Mouse (Mus musculus) MEL (cell line): Measurements from ENCODE around the gene 0610009B22Rik. TPM values are rescaled to one million over a fixed set of nuclear protein-coding genes. Genes with fewer than 3 reads are reported as not detected.

Experiments used
- DNase-seq: peaks from one replicate; pipeline ENCODE4 v3.0.0; 2011; ENCODE audit warnings: low read depth, low spot score
- H3K27ac ChIP-seq: 2 replicates; pipeline ENCODE4 v1.5.1; 2012; ENCODE audit warnings: low read depth, mild to moderate bottlenecking, control low read depth, low read length, moderate library complexity; ENCODE audit not compliant: control insufficient read depth
- H3K27me3 ChIP-seq, 2 experiments: fragments of 150-350 bp in 1 of 2; sonication (generic) in 1 of 2; 2 replicates each; pipeline ENCODE4 v1.6.1; 2012; ENCODE audit warnings: low read length in 2 of 2, mild to moderate bottlenecking in 2 of 2, improper control_type of control experiment in 1 of 2, moderate library complexity in 1 of 2; ENCODE audit not compliant: insufficient read depth in 2 of 2, control insufficient read depth in 1 of 2
- H3K36me3 ChIP-seq, 2 experiments: 2 replicates each; pipeline ENCODE4 v1.6.1; 2012 to 2014; ENCODE audit warnings: low read length in 2 of 2, improper control_type of control experiment in 1 of 2, inconsistent platforms in 1 of 2, mild to moderate bottlenecking in 1 of 2; ENCODE audit not compliant: insufficient read depth in 2 of 2, control insufficient read depth in 1 of 2
- H3K4me1 ChIP-seq, 2 experiments: fragments of 150-350 bp in 1 of 2; sonication (generic) in 1 of 2; 2 replicates each; pipeline ENCODE4 v1.6.1; 2012; ENCODE audit warnings: low read length in 2 of 2, improper control_type of control experiment in 1 of 2, mild to moderate bottlenecking in 1 of 2; ENCODE audit not compliant: insufficient read depth in 2 of 2, control insufficient read depth in 1 of 2
- H3K4me3 ChIP-seq, 2 experiments: fragments of 150-350 bp in 1 of 2; sonication (generic) in 1 of 2; 2 replicates each; pipeline ENCODE4 v1.5.1; 2012; ENCODE audit warnings: low read depth in 2 of 2, low read length in 2 of 2, mild to moderate bottlenecking in 2 of 2, moderate library complexity in 2 of 2, control low read depth in 1 of 2, improper control_type of control experiment in 1 of 2; ENCODE audit not compliant: control insufficient read depth in 1 of 2, insufficient read depth in 1 of 2
- H3K79me2 ChIP-seq: 2 replicates; pipeline ENCODE4 v1.6.1; 2012; ENCODE audit warnings: mild to moderate bottlenecking, low read length, moderate library complexity; ENCODE audit not compliant: control insufficient read depth, poor library complexity, insufficient read depth
- H3K9ac ChIP-seq: 2 replicates; pipeline ENCODE4 v1.6.1; 2012; ENCODE audit warnings: low read depth, mild to moderate bottlenecking, control low read depth, low read length, moderate library complexity; ENCODE audit not compliant: control insufficient read depth, poor library complexity, severe bottlenecking
- H3K9me3 ChIP-seq: fragments of 150-350 bp; sonication (generic); replicated peaks from 2 replicates; pipeline ENCODE4 v1.6.1; 2012; ENCODE audit warnings: mild to moderate bottlenecking, low read length, improper control_type of control experiment, moderate library complexity; ENCODE audit not compliant: insufficient read depth
- BHLHE40 ChIP-seq: IDR thresholded peaks from 2 replicates; pipeline ENCODE4 v1.6.1; 2012; ENCODE audit warnings: low read depth, mild to moderate bottlenecking, inconsistent platforms, low read length, improper control_type of control experiment, borderline replicate concordance
- CHD1 ChIP-seq: IDR thresholded peaks from 2 replicates; pipeline ENCODE4 v1.6.1; 2012; ENCODE audit warnings: low read depth, mild to moderate bottlenecking, inconsistent platforms, low read length, improper control_type of control experiment
- CHD2 ChIP-seq: IDR thresholded peaks from 2 replicates; pipeline ENCODE4 v1.6.1; 2011; ENCODE audit warnings: low read length, improper control_type of control experiment
- CTCF ChIP-seq, 3 experiments: IDR thresholded peaks in 2 of 3; conservative IDR thresholded peaks in 1 of 3; 2 replicates each; pipeline ENCODE4 v1.5.1; 2011 to 2012; ENCODE audit warnings: low read length in 3 of 3, low read depth in 2 of 3, mild to moderate bottlenecking in 2 of 3, improper control_type of control experiment in 1 of 3, inconsistent platforms in 1 of 3, mixed read lengths in 1 of 3, moderate library complexity in 1 of 3; ENCODE audit not compliant: control insufficient read depth in 1 of 3, insufficient read depth in 1 of 3, poor library complexity in 1 of 3, severe bottlenecking in 1 of 3
- E2F4 ChIP-seq: IDR thresholded peaks from 2 replicates; pipeline ENCODE4 v1.6.1; 2011; ENCODE audit warnings: low read depth, low read length, improper control_type of control experiment, borderline replicate concordance
- ELF1 ChIP-seq: IDR thresholded peaks from 2 replicates; pipeline ENCODE4 v1.6.1; 2014; ENCODE audit warnings: low read depth, mild to moderate bottlenecking, inconsistent platforms, low read length, improper control_type of control experiment, moderate library complexity
- EP300 ChIP-seq, 2 experiments: IDR thresholded peaks; 2 replicates each; pipeline ENCODE4 v1.6.1; 2011; ENCODE audit warnings: improper control_type of control experiment in 2 of 2, low read length in 2 of 2, low read depth in 1 of 2, mild to moderate bottlenecking in 1 of 2
- ETS1 ChIP-seq: IDR thresholded peaks from 2 replicates; pipeline ENCODE4 v1.6.1; 2012; ENCODE audit warnings: low read depth, mild to moderate bottlenecking, inconsistent platforms, low read length, improper control_type of control experiment, moderate library complexity
- GATA1 ChIP-seq: IDR thresholded peaks from 2 replicates; pipeline ENCODE4 v1.6.1; 2011; ENCODE audit warnings: low read depth, low read length, improper control_type of control experiment
- HCFC1 ChIP-seq: IDR thresholded peaks from 2 replicates; pipeline ENCODE4 v1.6.1; 2012; ENCODE audit warnings: low read depth, mild to moderate bottlenecking, inconsistent platforms, low read length, improper control_type of control experiment, moderate library complexity
- KAT2A ChIP-seq: conservative IDR thresholded peaks from 2 replicates; pipeline ENCODE4 v1.6.1; 2012; ENCODE audit warnings: low read depth, low read length, improper control_type of control experiment, inconsistent platforms
- MAFK ChIP-seq: IDR thresholded peaks from 2 replicates; pipeline ENCODE4 v1.6.1; 2011; ENCODE audit warnings: low read depth, mild to moderate bottlenecking, low read length, improper control_type of control experiment, borderline replicate concordance
- MAX ChIP-seq: IDR thresholded peaks from 2 replicates; pipeline ENCODE4 v1.6.1; 2011; ENCODE audit warnings: low read length, improper control_type of control experiment
- MAZ ChIP-seq: IDR thresholded peaks from 2 replicates; pipeline ENCODE4 v1.6.1; 2012; ENCODE audit warnings: low read depth, mild to moderate bottlenecking, inconsistent platforms, low read length, improper control_type of control experiment
- NELFE ChIP-seq: IDR thresholded peaks from 2 replicates; pipeline ENCODE4 v1.6.1; 2011; ENCODE audit warnings: low read depth, low read length, improper control_type of control experiment
- NRF1 ChIP-seq: IDR thresholded peaks from 2 replicates; pipeline ENCODE4 v1.6.1; 2014; ENCODE audit warnings: low read depth, mild to moderate bottlenecking, inconsistent platforms, low read length, improper control_type of control experiment, moderate library complexity; ENCODE audit not compliant: poor library complexity, insufficient read depth, severe bottlenecking
- POLR2A ChIP-seq, 2 experiments: IDR thresholded peaks; 2 replicates each; pipeline ENCODE4 v1.6.1; 2011 to 2012; ENCODE audit warnings: low read length in 2 of 2, mild to moderate bottlenecking in 2 of 2, control low read depth in 1 of 2, improper control_type of control experiment in 1 of 2, low read depth in 1 of 2, moderate library complexity in 1 of 2; ENCODE audit not compliant: control insufficient read depth in 1 of 2, insufficient read depth in 1 of 2, poor library complexity in 1 of 2
- POLR2AphosphoS2 ChIP-seq: IDR thresholded peaks from 2 replicates; pipeline ENCODE4 v1.6.1; 2011; ENCODE audit warnings: low read length, improper control_type of control experiment
- POLR2AphosphoS5 ChIP-seq: IDR thresholded peaks from 2 replicates; pipeline ENCODE4 v1.6.1; 2012; ENCODE audit warnings: low read depth, borderline replicate concordance, mild to moderate bottlenecking, inconsistent platforms, low read length, moderate library complexity, mixed read lengths
- RAD21 ChIP-seq: IDR thresholded peaks from 2 replicates; pipeline ENCODE4 v1.6.1; 2011; ENCODE audit warnings: mild to moderate bottlenecking, low read depth, low read length, improper control_type of control experiment
- RCOR1 ChIP-seq: IDR thresholded peaks from 2 replicates; pipeline ENCODE4 v1.6.1; 2012; ENCODE audit warnings: low read depth, mild to moderate bottlenecking, inconsistent platforms, low read length, improper control_type of control experiment
- SIN3A ChIP-seq: IDR thresholded peaks from 2 replicates; pipeline ENCODE4 v1.6.1; 2012; ENCODE audit warnings: low read length, improper control_type of control experiment, inconsistent platforms
- SMC3 ChIP-seq: IDR thresholded peaks from 2 replicates; pipeline ENCODE4 v1.6.1; 2011; ENCODE audit warnings: low read depth, low read length, improper control_type of control experiment
- TAL1 ChIP-seq: IDR thresholded peaks from 2 replicates; pipeline ENCODE4 v1.6.1; 2012; ENCODE audit warnings: mild to moderate bottlenecking, inconsistent platforms, low read length, moderate library complexity, mixed read lengths
- TBP ChIP-seq: IDR thresholded peaks from 2 replicates; pipeline ENCODE4 v1.8.0; 2011; ENCODE audit warnings: low read depth, low read length, improper control_type of control experiment
- TCF12 ChIP-seq: IDR thresholded peaks from 2 replicates; pipeline ENCODE4 v1.6.1; 2014; ENCODE audit warnings: low read depth, mild to moderate bottlenecking, inconsistent platforms, low read length, improper control_type of control experiment, moderate library complexity
- UBTF ChIP-seq: IDR thresholded peaks from 2 replicates; pipeline ENCODE4 v1.6.1; 2012; ENCODE audit warnings: low read depth, mild to moderate bottlenecking, inconsistent platforms, low read length, improper control_type of control experiment, moderate library complexity, borderline replicate concordance; ENCODE audit not compliant: insufficient read depth
- USF1 ChIP-seq: IDR thresholded peaks from 2 replicates; pipeline ENCODE4 v1.6.1; 2014; ENCODE audit warnings: low read depth, mild to moderate bottlenecking, inconsistent platforms, low read length, improper control_type of control experiment, moderate library complexity
- USF2 ChIP-seq, 2 experiments: IDR thresholded peaks; 2 replicates each; pipeline ENCODE4 v1.6.1; 2011 to 2012; ENCODE audit warnings: improper control_type of control experiment in 2 of 2, low read length in 2 of 2, borderline replicate concordance in 1 of 2, inconsistent platforms in 1 of 2, low read depth in 1 of 2, mild to moderate bottlenecking in 1 of 2; ENCODE audit not compliant: insufficient read depth in 1 of 2
- ZC3H11A ChIP-seq: IDR thresholded peaks from 2 replicates; pipeline ENCODE4 v1.6.1; 2012; ENCODE audit warnings: low read depth, mild to moderate bottlenecking, inconsistent platforms, low read length, improper control_type of control experiment
- ZKSCAN1 ChIP-seq: IDR thresholded peaks from 2 replicates; pipeline ENCODE4 v1.6.1; 2012; ENCODE audit warnings: low read depth, mild to moderate bottlenecking, inconsistent platforms, low read length, improper control_type of control experiment, moderate library complexity
- ZMIZ1 ChIP-seq: IDR thresholded peaks from 2 replicates; pipeline ENCODE4 v1.6.1; 2012; ENCODE audit warnings: low read depth, mild to moderate bottlenecking, inconsistent platforms, low read length, improper control_type of control experiment, moderate library complexity
- ZNF384 ChIP-seq: IDR thresholded peaks from 2 replicates; pipeline ENCODE4 v1.6.1; 2012; ENCODE audit warnings: low read depth, mild to moderate bottlenecking, inconsistent platforms, low read length, improper control_type of control experiment
- polyA plus RNA-seq, 2 experiments: library from polyadenylated mRNA; stranded (reverse) in 1 of 2; unstranded in 1 of 2; fragments of >175 nt in 1 of 2; fragments of >200 nt in 1 of 2; gene quantifications; 2 replicates each; pipeline versions ENCODE4 v1.2.1 to v1.2.4; 2012; ENCODE audit warnings: low replicate concordance in 2 of 2, low read depth in 1 of 2; ENCODE audit not compliant: insufficient read length in 2 of 2, insufficient read depth in 1 of 2, missing spikeins in 1 of 2
- total RNA-seq: library from RNA; depleted of rRNA; stranded (reverse); fragments of 300-350 nt; gene quantifications from 2 replicates; pipeline ENCODE4 v1.2.3, GENCODE M21; 2012

0610009B22Rik gene
- total and polyA plus RNA-seq, 3 experiments = 24.4 to 37.7 TPM; not detected in 1

- Histone ChIP-seq H3K4me3 (peak overlapping the region; percentile 69 to 84), H3K79me2 (peaks cover 27% of the 10 kb centered on the region), H3K4me1 (peaks cover 7 to 40% of the 10 kb centered on the region in 2 experiments), H3K9ac (peak overlapping the region; percentile 83), H3K27ac (peak overlapping the region; percentile 92)
- no peak for TF ChIP-seq E2F4
- no peak for TF ChIP-seq ZMIZ1
- TF ChIP-seq BHLHE40 = no peak
- no peak for TF ChIP-seq MAZ
- TF ChIP-seq RAD21 = peak; percentile 13
- TF ChIP-seq SIN3A = no peak; the same call in 1 of the 2 replicates
- no peak for TF ChIP-seq CHD2
- no peak for TF ChIP-seq POLR2AphosphoS5
- no peak for TF ChIP-seq USF2 (IDR thresholded peaks at IDR 0.05; ENCODE audit: borderline replicate concordance in 1 of 2, insufficient read depth in 1 of 2, low read depth in 1 of 2, low read length in 2 of 2)
- TF ChIP-seq HCFC1 = no peak
- no peak for TF ChIP-seq UBTF
- TF ChIP-seq RCOR1 = no peak
- TF ChIP-seq CTCF (IDR thresholded peaks at IDR 0.05 in 2 of 3, conservative IDR thresholded peaks at IDR 0.05 in 1 of 3; ENCODE audit: control insufficient read depth in 1 of 3, insufficient read depth in 1 of 3, low read depth in 2 of 3, low read length in 3 of 3, poor library complexity in 1 of 3, severe bottlenecking in 1 of 3) = peak; percentile 58 to 85 (median 67)
- no peak for TF ChIP-seq ETS1
- peak; percentile 61; the same call in 1 of the 2 replicates for TF ChIP-seq TBP
- TF ChIP-seq USF1 = no peak
- no peak; the same call in 1 of the 2 replicates for TF ChIP-seq SMC3
- TF ChIP-seq KAT2A = no peak
- TF ChIP-seq MAFK = no peak
- TF ChIP-seq POLR2AphosphoS2 = no peak
- peak; percentile 87 for TF ChIP-seq CHD1
- TF ChIP-seq GATA1 = no peak
- TF ChIP-seq ELF1 = no peak
- no peak for TF ChIP-seq TCF12
- TF ChIP-seq NELFE = no peak
- no peak for TF ChIP-seq POLR2A (IDR thresholded peaks at IDR 0.05; ENCODE audit: control insufficient read depth in 1 of 2, insufficient read depth in 1 of 2, low read depth in 1 of 2, low read length in 2 of 2, poor library complexity in 1 of 2)
- TF ChIP-seq ZC3H11A = no peak
- TF ChIP-seq MAX = no peak
- no peak for TF ChIP-seq EP300 (IDR thresholded peaks at IDR 0.05; ENCODE audit: low read depth in 1 of 2, low read length in 2 of 2)
- TF ChIP-seq TAL1 = no peak
- no peak for TF ChIP-seq ZKSCAN1
- no peak for TF ChIP-seq NRF1
- no peak for TF ChIP-seq ZNF384
- TF ChIP-seq, all 39 proteins: peak for 4
- Histone ChIP-seq H3K9me3 (no peaks in the 10 kb centered on the region), H3K27me3 (no peaks in the 10 kb centered on the region), H3K36me3 (peaks cover 0 to 34% of the 10 kb centered on the region in 2 experiments; a peak in 2 of 4 replicates)
- peak; percentile 95 for DNase-seq
These were observed 52.4 kb downstream of the 0610009B22Rik start for GRCm38 (mm10) chr11:51636323-51636684.
